Mouse (Mus musculus): ENCODE data around the gene Ampd2. TPM values are rescaled to one million over a fixed set of nuclear protein-coding genes. Genes with fewer than 3 reads are reported as not detected.

Ampd2 gene
- total and polyA plus RNA-seq, 3 experiments: 28.3 to 85.9 (median 55.8) TPM

DNA sequence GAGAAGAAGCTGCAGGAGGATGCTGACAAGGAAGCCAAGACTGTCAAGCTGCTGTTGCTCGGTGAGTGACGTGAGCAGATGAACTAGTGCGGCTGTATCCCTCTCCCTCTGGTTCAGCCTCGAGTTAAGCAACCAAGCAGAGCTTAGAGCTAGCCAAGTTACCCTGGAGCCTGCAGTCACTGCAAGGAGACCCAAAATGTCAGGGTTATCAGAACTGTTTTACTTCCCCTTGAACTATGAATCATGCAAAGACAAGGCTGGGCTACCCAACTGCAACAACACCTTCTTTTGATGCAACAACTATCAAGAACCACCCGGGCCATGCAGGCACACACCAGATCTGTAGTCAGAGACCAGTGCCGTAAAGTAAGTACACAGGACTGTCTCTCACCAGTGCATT lies 6.9 kb upstream of the Ampd2 start:
- in situ Hi-C loops (cut with MboI; ENCODE audit: low pct_ligation_motif_present, low pct_unique_long_range_greater_than_20kb, low sequenced_read_pairs): no loop called here
- Histone ChIP-seq H3K27me3 (replicated peaks) (no peaks in the 10 kb centered on the region), H3K4me3 (replicated peaks in 1 of 3; ENCODE audit: low read depth in 2 of 3, low read length in 2 of 3, poor library complexity in 1 of 3) (no peak overlapping the region), H3K36me3 (replicated peaks in 1 of 2; ENCODE audit: control insufficient read depth in 1 of 2, insufficient read depth in 1 of 2, low read length in 1 of 2) (peaks cover 0 to 34% of the 10 kb centered on the region in 2 experiments), H3K9ac (ENCODE audit: insufficient read depth, low read depth) (no peak overlapping the region), H3K4me1 (ENCODE audit: control insufficient read depth in 1 of 2, insufficient read depth in 2 of 2) (peaks cover 4 to 43% of the 10 kb centered on the region in 2 experiments), H3K4me2 (ENCODE audit: insufficient read depth, low read depth, poor library complexity, severe bottlenecking) (no peak overlapping the region), H3K27ac (ENCODE audit: insufficient read depth, low read depth) (no peak overlapping the region), H3K79me2 (replicated peaks; ENCODE audit: control insufficient read depth, extremely low read depth, insufficient read depth, poor library complexity, severe bottlenecking) (no peaks in the 10 kb centered on the region), H3K9me3 (replicated peaks; ENCODE audit: low read length) (no peaks in the 10 kb centered on the region)
- dilution Hi-C loops (cut with MboI; ENCODE audit: extremely low pct_ligation_motif_present, extremely low pct_unique_long_range_greater_than_20kb, low sequenced_read_pairs): no loop called here
- no peak for DNase-seq (ENCODE audit: extremely low read depth)
- TF ChIP-seq CHD1 (IDR thresholded peaks at IDR 0.05; ENCODE audit: low read depth, low read length): no peak
- no peak for TF ChIP-seq RAD21 (IDR thresholded peaks at IDR 0.05; ENCODE audit: low read depth, low read length)
- TF ChIP-seq MYC (IDR thresholded peaks at IDR 0.05; ENCODE audit: low read depth, low read length): no peak
- TF ChIP-seq USF2 (conservative IDR thresholded peaks at IDR 0.05; ENCODE audit: low read depth, low read length): no peak
- no peak for TF ChIP-seq MEF2A (IDR thresholded peaks at IDR 0.05; ENCODE audit: borderline replicate concordance, low read depth, low read length)
- no peak for TF ChIP-seq SIN3A (IDR thresholded peaks at IDR 0.05; ENCODE audit: low read length)
- TF ChIP-seq MAX (IDR thresholded peaks at IDR 0.05; ENCODE audit: low read length): no peak
- TF ChIP-seq TCF12 (IDR thresholded peaks at IDR 0.05; ENCODE audit: low read depth, low read length): no peak
- TF ChIP-seq UBTF (IDR thresholded peaks at IDR 0.05; ENCODE audit: low read depth, low read length): no peak
- no peak for TF ChIP-seq GABPA (IDR thresholded peaks at IDR 0.05; ENCODE audit: insufficient replicate concordance, low read depth, low read length)
- TF ChIP-seq HCFC1 (IDR thresholded peaks at IDR 0.05; ENCODE audit: low read depth, low read length): no peak
- TF ChIP-seq TBP (conservative IDR thresholded peaks at IDR 0.05; ENCODE audit: low read depth, low read length): no peak

DNA sequence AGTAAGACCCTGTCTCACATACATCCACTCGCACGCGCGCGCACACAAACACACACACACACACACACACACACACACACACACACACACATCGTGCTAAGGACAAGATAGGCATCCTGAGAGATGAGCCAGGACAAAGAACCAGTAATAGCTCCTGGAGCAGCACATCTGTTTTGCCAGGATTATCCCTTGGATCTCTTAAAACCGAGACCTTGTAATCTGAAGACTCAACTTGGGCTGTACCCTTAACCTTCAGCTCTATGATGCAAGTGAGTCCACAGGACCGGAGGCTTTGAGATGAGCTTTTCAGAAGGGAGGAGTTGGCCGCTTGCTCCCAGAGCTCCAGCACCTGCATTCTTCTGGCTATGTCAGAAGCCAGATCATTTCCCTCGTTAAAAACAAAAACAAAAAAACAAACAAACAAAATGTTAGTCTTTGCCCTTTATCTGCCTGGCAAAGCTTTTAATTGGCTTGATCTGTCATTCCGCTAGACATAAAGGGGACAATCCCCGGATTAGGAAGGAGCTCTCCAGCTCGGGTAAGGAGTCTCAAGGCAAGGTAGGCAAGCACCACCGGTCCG lies 6.2 kb upstream of the Ampd2 start, which contains the start of gene Gnat2:
Gene Gnat2 (plus strand): TSS at position 254 of the 580 bp plus-strand sequence.
- Histone ChIP-seq H3K9ac (ENCODE audit: insufficient read depth, low read depth) (no peak within 1 kb of the TSS), H3K27ac (ENCODE audit: insufficient read depth, low read depth) (no peak within 1 kb of the TSS), H3K27me3 (replicated peaks) (no peaks in the 10 kb centered on the region), H3K4me1 (ENCODE audit: control insufficient read depth in 1 of 2, insufficient read depth in 2 of 2) (peaks cover 4 to 48% of the 10 kb centered on the region in 2 experiments), H3K4me3 (replicated peaks in 1 of 3; ENCODE audit: low read depth in 2 of 3, low read length in 2 of 3, poor library complexity in 1 of 3) (no peak within 1 kb of the TSS), H3K36me3 (replicated peaks in 1 of 2; ENCODE audit: control insufficient read depth in 1 of 2, insufficient read depth in 1 of 2, low read length in 1 of 2) (peaks cover 0 to 28% of the 10 kb centered on the region in 2 experiments), H3K79me2 (replicated peaks; ENCODE audit: control insufficient read depth, extremely low read depth, insufficient read depth, poor library complexity, severe bottlenecking) (no peaks in the 10 kb centered on the region), H3K9me3 (replicated peaks; ENCODE audit: low read length) (no peaks in the 10 kb centered on the region), H3K4me2 (ENCODE audit: insufficient read depth, low read depth, poor library complexity, severe bottlenecking) (no peak within 1 kb of the TSS)
- in situ Hi-C loops (cut with MboI; ENCODE audit: low pct_ligation_motif_present, low pct_unique_long_range_greater_than_20kb, low sequenced_read_pairs): no loop called here
- DNase-seq (ENCODE audit: extremely low read depth): no peak
- TF ChIP-seq KAT2A (IDR thresholded peaks at IDR 0.05; ENCODE audit: insufficient replicate concordance, low read length): no peak
- TF ChIP-seq NRF1 (IDR thresholded peaks at IDR 0.05; ENCODE audit: low read depth, low read length): no peak
- TF ChIP-seq HCFC1 (IDR thresholded peaks at IDR 0.05; ENCODE audit: low read depth, low read length): no peak
- no peak for TF ChIP-seq ZKSCAN1 (IDR thresholded peaks at IDR 0.05; ENCODE audit: borderline replicate concordance, low read depth, low read length)
- no peak for TF ChIP-seq MEF2A (IDR thresholded peaks at IDR 0.05; ENCODE audit: borderline replicate concordance, low read depth, low read length)
- no peak for TF ChIP-seq CHD2 (IDR thresholded peaks at IDR 0.05; ENCODE audit: low read length)
- TF ChIP-seq ETS1 (conservative IDR thresholded peaks at IDR 0.05; ENCODE audit: low read depth, low read length): no peak
- no peak for TF ChIP-seq CTCF (conservative IDR thresholded peaks at IDR 0.05 in 1 of 2, IDR thresholded peaks at IDR 0.05 in 1 of 2; ENCODE audit: low read depth in 2 of 2, low read length in 2 of 2)
- no peak for TF ChIP-seq E2F4 (IDR thresholded peaks at IDR 0.05; ENCODE audit: insufficient replicate concordance, low read depth, low read length)
- TF ChIP-seq BHLHE40 (IDR thresholded peaks at IDR 0.05; ENCODE audit: low read depth, low read length): no peak
- TF ChIP-seq ELF1 (IDR thresholded peaks at IDR 0.05; ENCODE audit: low read depth, low read length): no peak
- no peak for TF ChIP-seq MAX (IDR thresholded peaks at IDR 0.05; ENCODE audit: low read length)
- no peak for TF ChIP-seq USF2 (conservative IDR thresholded peaks at IDR 0.05; ENCODE audit: low read depth, low read length)
- TF ChIP-seq ZC3H11A (IDR thresholded peaks at IDR 0.05; ENCODE audit: low read depth, low read length): no peak
- TF ChIP-seq MXI1 (IDR thresholded peaks at IDR 0.05; ENCODE audit: low read depth, low read length): no peak
- no peak for TF ChIP-seq MYC (IDR thresholded peaks at IDR 0.05; ENCODE audit: low read depth, low read length)
- dilution Hi-C loops (cut with MboI; ENCODE audit: extremely low pct_ligation_motif_present, extremely low pct_unique_long_range_greater_than_20kb, low sequenced_read_pairs): no loop called here

All from CH12.LX (cell line).